9 mouse cellular contexts compared by ENCODE assay signal in genomic region chr7:98349096-98349495, GRCm38 (mm10). TPM values are rescaled to one million over a fixed set of nuclear protein-coding genes. Genes with fewer than 3 reads are reported as not detected.
A peak's percentile ranks its signal among the peaks of the same experiment; 100 is the strongest.
DNase-seq lines count a peak whose midpoint lies in the region; ATAC-seq and TF ChIP-seq lines count a peak whose summit lies in the region.
"Had no signal": no experiment of that assay in that cellular context is flagged by ENCODE, and none has a peak within 500 bp of the region (broad histone marks: within the 10 kb centered on the region; RNA-seq: fewer than 3 reads in every experiment).

No protein-coding gene starts in this region.

- no peak overlapping the region for H3K4me2 ChIP-seq in hindbrain, embryonic 13.5 days
- H3K4me2 ChIP-seq in forebrain, embryonic 11.5 days (ENCODE audit: low read depth, low read length, severe bottlenecking), result no peak overlapping the region
- H3K4me2 ChIP-seq in hindbrain, postnatal 0 days (ENCODE audit: low read depth, low read length), result no peak overlapping the region
- H3K4me2 ChIP-seq: neural tube, embryonic 13.5 days had no signal

- no peak overlapping the region for H3K9ac ChIP-seq in hindbrain, embryonic 13.5 days
- H3K9ac ChIP-seq in forebrain, embryonic 11.5 days (ENCODE audit: low read length), result no peak overlapping the region
- H3K9ac ChIP-seq in hindbrain, postnatal 0 days (replicated peaks; ENCODE audit: low read length), result no peak overlapping the region
- H3K9ac ChIP-seq: neural tube, embryonic 13.5 days had no signal

- no peaks in the 10 kb centered on the region for H3K27me3 ChIP-seq in hindbrain, embryonic 10.5 days (ENCODE audit: insufficient read depth, poor library complexity, severe bottlenecking)
- H3K27me3 ChIP-seq in hindbrain, embryonic 13.5 days, result no peaks in the 10 kb centered on the region
- no peaks in the 10 kb centered on the region for H3K27me3 ChIP-seq in forebrain, embryonic 11.5 days (ENCODE audit: control insufficient read depth, insufficient read depth, low read length)
- no peaks in the 10 kb centered on the region for H3K27me3 ChIP-seq in hindbrain, postnatal 0 days (ENCODE audit: insufficient read depth, low read length)
- H3K27me3 ChIP-seq: neural tube, embryonic 13.5 days had no signal

- no peak for ATAC-seq in hindbrain, embryonic 13.5 days (ENCODE audit: low FRiP score)
- ATAC-seq in forebrain, embryonic 11.5 days (replicated peaks; ENCODE audit: low FRiP score), result peak; percentile 55; the same call in 1 of the 2 replicates
- ATAC-seq in hindbrain, postnatal 0 days, result peak; percentile 52

- H3K27ac ChIP-seq in hindbrain, embryonic 10.5 days, result no peak overlapping the region
- no peak overlapping the region for H3K27ac ChIP-seq in hindbrain, embryonic 13.5 days
- no peak overlapping the region for H3K27ac ChIP-seq in forebrain, embryonic 11.5 days (ENCODE audit: low read depth, low read length)
- no peak overlapping the region for H3K27ac ChIP-seq in hindbrain, postnatal 0 days
- H3K27ac ChIP-seq: neural tube, embryonic 13.5 days had no signal

- peaks cover 16% of the 10 kb centered on the region for H3K4me1 ChIP-seq in hindbrain, embryonic 10.5 days (replicated peaks)
- H3K4me1 ChIP-seq in hindbrain, embryonic 13.5 days (replicated peaks), result peaks cover 11% of the 10 kb centered on the region
- H3K4me1 ChIP-seq in forebrain, embryonic 11.5 days (replicated peaks; ENCODE audit: control insufficient read depth, insufficient read depth, low read length), result no peaks in the 10 kb centered on the region
- H3K4me1 ChIP-seq in hindbrain, postnatal 0 days (ENCODE audit: insufficient read depth, low read length), result peaks cover 5% of the 10 kb centered on the region; the same call in 1 of the 2 replicates

- 19% methylated on average over 5 of the region's 5 CpGs for WGBS in hindbrain, embryonic 10.5 days
- 26% methylated on average over 5 of the region's 5 CpGs for WGBS in hindbrain, embryonic 13.5 days
- WGBS in forebrain, embryonic 11.5 days, result 15% methylated on average over 5 of the region's 5 CpGs
- WGBS in hindbrain, postnatal 0 days, result 30% methylated on average over 5 of the region's 5 CpGs

- no peaks in the 10 kb centered on the region for H3K9me3 ChIP-seq in hindbrain, embryonic 10.5 days
- no peaks in the 10 kb centered on the region for H3K9me3 ChIP-seq in hindbrain, embryonic 13.5 days
- no peaks in the 10 kb centered on the region for H3K9me3 ChIP-seq in forebrain, embryonic 11.5 days (ENCODE audit: control insufficient read depth, low read length)
- no peaks in the 10 kb centered on the region for H3K9me3 ChIP-seq in hindbrain, postnatal 0 days (ENCODE audit: low read length)
- H3K9me3 ChIP-seq: neural tube, embryonic 13.5 days had no signal

- H3K36me3 ChIP-seq in hindbrain, embryonic 10.5 days, result peaks cover 40% of the 10 kb centered on the region
- H3K36me3 ChIP-seq in hindbrain, embryonic 13.5 days, result peaks cover 30% of the 10 kb centered on the region
- H3K36me3 ChIP-seq in forebrain, embryonic 11.5 days (ENCODE audit: control insufficient read depth, insufficient read depth, low read length), result peaks cover 5% of the 10 kb centered on the region; the same call in 1 of the 2 replicates
- peaks cover 18% of the 10 kb centered on the region; the same call in 1 of the 2 replicates for H3K36me3 ChIP-seq in hindbrain, postnatal 0 days (ENCODE audit: insufficient read depth, low read length)

- peak; percentile 84 for DNase-seq in hindbrain, embryonic 10.5 days (ENCODE audit: low spot score)
- DNase-seq in c-Kit-positive CD71-negative TER-119-negative erythroid progenitor cells, embryonic 14.5 days (ENCODE audit: low read depth), result peak; percentile 75
- peak; percentile 89 for DNase-seq in forebrain, embryonic 11.5 days (ENCODE audit: low spot score)
- peak; percentile 83 for DNase-seq in hindbrain, postnatal 0 days (ENCODE audit: low spot score)
- peak; percentile 45 to 80 for DNase-seq in left cerebral cortex, adult 8-10 months (ENCODE audit: low spot score in 2 of 2)
- peak; percentile 55 to 72 for DNase-seq in monocyte, adult 2 months (ENCODE audit: low read depth in 1 of 2, low spot score in 2 of 2)
- DNase-seq in spleen, postnatal 36 days (ENCODE audit: low spot score in 2 of 2), result peak; percentile 57 to 70

- peak; percentile 96 for TF ChIP-seq CTCF in hindbrain, postnatal 0 days (IDR thresholded peaks at IDR 0.05; ENCODE audit: low read depth)

- H3K4me3 ChIP-seq in hindbrain, embryonic 10.5 days, result no peak overlapping the region
- no peak overlapping the region for H3K4me3 ChIP-seq in hindbrain, embryonic 13.5 days
- no peak overlapping the region for H3K4me3 ChIP-seq in forebrain, embryonic 11.5 days (ENCODE audit: low read depth, low read length)
- H3K4me3 ChIP-seq in hindbrain, postnatal 0 days (ENCODE audit: low read length), result no peak overlapping the region
- H3K4me3 ChIP-seq: neural tube, embryonic 13.5 days had no signal

RNA-seq across cellular contexts. Expression of gene Tsku, which starts 12.0 kb away (rescaled TPM):
- polyA plus RNA-seq in hindbrain, embryonic 10.5 days (2016; fragmentation: Nextera tagmentation; extraction: Ambion mirVana), result 8.1 and 10.2 TPM in 2 replicates
- polyA plus RNA-seq in hindbrain, embryonic 13.5 days (2015; fragmentation: Nextera tagmentation; extraction: Ambion mirVana), result 9.1 and 10.3 TPM in 2 replicates
- 9.0 and 9.4 TPM in 2 replicates for polyA plus RNA-seq in forebrain, embryonic 11.5 days (2014; fragmentation: Nextera tagmentation; extraction: Ambion mirVana)
- total RNA-seq in hindbrain, postnatal 0 days (2014; rRNA removed), result 37.6 and 48.8 TPM in 2 replicates
- 9.4 and 11.1 TPM in 2 replicates for polyA plus RNA-seq in hindbrain, postnatal 0 days (2015; fragmentation: Nextera tagmentation; extraction: Ambion mirVana)
- 1 to 10 TPM; 2.4 to 4.2 (median 2.9) TPM for total RNA-seq in left cerebral cortex, adult 8-10 months (2022)

RNA-seq across cellular contexts. Expression of gene Acer3, which starts 28.1 kb away (rescaled TPM):
- 18.5 and 22.2 TPM in 2 replicates for polyA plus RNA-seq in hindbrain, embryonic 10.5 days (2016; fragmentation: Nextera tagmentation; extraction: Ambion mirVana)
- polyA plus RNA-seq in hindbrain, embryonic 13.5 days (2015; fragmentation: Nextera tagmentation; extraction: Ambion mirVana), result 16.6 and 18.3 TPM in 2 replicates
- 16.3 and 16.5 TPM in 2 replicates for polyA plus RNA-seq in forebrain, embryonic 11.5 days (2014; fragmentation: Nextera tagmentation; extraction: Ambion mirVana)
- total RNA-seq in hindbrain, postnatal 0 days (2014; rRNA removed), result 14.7 and 18.1 TPM in 2 replicates
- 24.9 and 26.8 TPM in 2 replicates for polyA plus RNA-seq in hindbrain, postnatal 0 days (2015; fragmentation: Nextera tagmentation; extraction: Ambion mirVana)
- 10 to 100 TPM; 25.1 to 27.2 (median 25.5) TPM for total RNA-seq in left cerebral cortex, adult 8-10 months (2022)
